Mouse (Mus musculus): ENCODE data around the gene Gm28036. TPM values are rescaled to one million over a fixed set of nuclear protein-coding genes. Genes with fewer than 3 reads are reported as not detected.
"Not testable (repeated sequence)": the region's sequence is repeated elsewhere in the genome, so short reads cannot be mapped to it uniquely, and the experiment has no call there.

Gm28036 gene
- polyA plus RNA-seq, 1 experiment from 2014 or later: 20.7 TPM

- H3K27me3 ChIP-seq (ENCODE audit: poor library complexity, severe bottlenecking): no peaks in the 10 kb centered on the region
- 94% methylated on average over 5 of the region's 5 CpGs for WGBS
- H3K4me3 ChIP-seq: no peak overlapping the region
- no peak for DNase-seq (ENCODE audit: extremely low spot score, low spot score)
- no peak overlapping the region for H3K27ac ChIP-seq
- H3K4me1 ChIP-seq: no peaks in the 10 kb centered on the region
- peaks cover 45% of the 10 kb centered on the region for H3K36me3 ChIP-seq (replicated peaks)
- H3K9me3 ChIP-seq: no peaks in the 10 kb centered on the region; the same call in 1 of the 2 replicates
Observed at GRCm38 (mm10) chr2:156123731-156124130, 3.2 kb downstream of the Gm28036 start.

GRCm38 (mm10) chr2:156119566-156119965, 7.3 kb downstream of the Gm28036 start:
- no peak overlapping the region for H3K27ac ChIP-seq
- H3K4me1 ChIP-seq: no peaks in the 10 kb centered on the region
- H3K36me3 ChIP-seq (replicated peaks): peaks cover 14% of the 10 kb centered on the region
- H3K4me3 ChIP-seq: no peak overlapping the region
- H3K27me3 ChIP-seq (ENCODE audit: poor library complexity, severe bottlenecking): no peaks in the 10 kb centered on the region
- no peak for DNase-seq (ENCODE audit: extremely low spot score, low spot score)
- no peaks in the 10 kb centered on the region; the same call in 1 of the 2 replicates for H3K9me3 ChIP-seq

DNA sequence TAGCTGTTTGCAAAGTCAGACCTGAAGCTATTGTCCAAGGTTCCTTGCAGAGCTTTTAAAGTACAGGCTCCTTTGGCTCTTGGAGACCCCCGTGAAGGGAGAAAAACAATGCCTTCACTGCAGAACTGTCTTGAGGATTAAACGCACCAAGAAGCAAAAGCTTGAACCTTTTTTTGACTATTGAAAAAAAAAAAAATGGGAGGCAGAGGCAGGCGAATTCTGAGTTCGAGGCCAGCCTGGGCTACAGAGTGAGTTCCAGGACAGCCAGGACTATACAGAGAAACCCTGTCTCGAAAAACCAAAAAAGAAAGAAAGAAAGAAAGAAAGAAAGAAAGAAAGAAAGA, 14.8 kb downstream of the Gm28036 start:
- H3K4me1 ChIP-seq: peaks cover 16% of the 10 kb centered on the region
- peaks cover 28% of the 10 kb centered on the region for H3K36me3 ChIP-seq (replicated peaks)
- DNase-seq (ENCODE audit: extremely low spot score, low spot score); H3K27me3 ChIP-seq (ENCODE audit: poor library complexity, severe bottlenecking); H3K9me3 ChIP-seq: not testable (repeated sequence)
- H3K27ac ChIP-seq: peak overlapping the region; percentile 99
- peak overlapping the region; percentile 98 for H3K4me3 ChIP-seq
- 26% methylated on average over 5 of the region's 5 CpGs for WGBS

- H3K36me3 ChIP-seq (replicated peaks): peaks cover 34% of the 10 kb centered on the region
- H3K27ac ChIP-seq: peak within 1 kb of the TSS; percentile 99
- peak within 1 kb of the TSS; percentile 98 for H3K4me3 ChIP-seq
- no peaks in the 10 kb centered on the region for H3K27me3 ChIP-seq (ENCODE audit: poor library complexity, severe bottlenecking)
- H3K9me3 ChIP-seq: no peaks in the 10 kb centered on the region
- H3K4me1 ChIP-seq: peaks cover 16% of the 10 kb centered on the region
- WGBS: under 1% methylated on average over 74 of the region's 74 CpGs
- peak; percentile 96 for DNase-seq (ENCODE audit: extremely low spot score, low spot score)
Observed at GRCm38 (mm10) chr2:156111358-156112079, 15.4 kb downstream of the Gm28036 start, which contains the start of the genes Cpne1 and Rbm12. Cpne1 (minus strand) TSS chr2:156111965. Rbm12 (minus strand) TSS chr2:156111978.

DNA sequence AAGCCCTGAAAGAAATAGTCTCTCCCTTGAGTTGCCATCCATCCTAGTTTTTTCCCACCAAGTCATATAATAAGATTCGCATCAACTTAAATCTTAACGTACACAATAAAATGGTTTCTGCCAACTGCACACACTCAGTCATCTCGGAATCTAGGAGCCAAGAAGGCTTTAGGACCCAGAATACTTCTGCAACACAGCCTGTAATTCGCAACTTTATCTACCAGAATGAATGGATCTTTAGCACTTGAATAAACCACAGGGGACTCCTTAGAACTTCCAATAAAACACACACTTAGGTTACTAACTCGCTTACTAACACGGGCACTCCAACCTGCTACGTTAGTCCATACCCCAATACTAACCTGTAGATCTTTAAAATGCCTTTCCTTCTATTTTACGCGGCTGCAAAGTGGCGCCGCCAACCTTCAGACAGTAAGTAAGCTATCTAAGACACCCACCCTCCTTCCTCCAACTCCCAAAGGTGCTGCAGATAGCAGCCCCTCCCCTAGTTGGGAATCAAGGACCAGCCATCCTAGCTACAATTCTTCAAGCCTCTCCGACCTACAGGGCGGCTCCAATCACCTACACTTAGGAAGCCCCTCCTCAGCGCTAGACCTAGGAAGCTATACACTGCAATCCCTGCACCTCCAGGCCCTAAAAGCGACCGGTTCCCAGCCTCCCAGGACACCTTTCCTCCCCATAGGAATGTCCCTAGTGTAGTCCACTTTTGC, 16.1 kb downstream of the Gm28036 start:
- Histone ChIP-seq H3K27ac (peak overlapping the region; percentile 99), H3K36me3 (replicated peaks) (peaks cover 41% of the 10 kb centered on the region), H3K4me1 (peaks cover 16% of the 10 kb centered on the region), H3K9me3 (no peaks in the 10 kb centered on the region), H3K4me3 (peak overlapping the region; percentile 98), H3K27me3 (ENCODE audit: poor library complexity, severe bottlenecking) (no peaks in the 10 kb centered on the region)
- peak; percentile 56 for DNase-seq (ENCODE audit: extremely low spot score, low spot score)
- 2% methylated on average over 16 of the region's 16 CpGs for WGBS

- Histone ChIP-seq H3K27ac (no peak overlapping the region), H3K27me3 (ENCODE audit: poor library complexity, severe bottlenecking) (no peaks in the 10 kb centered on the region), H3K4me1 (peaks cover 13% of the 10 kb centered on the region; the same call in 1 of the 2 replicates), H3K4me3 (no peak overlapping the region), H3K36me3 (replicated peaks) (peaks cover 62% of the 10 kb centered on the region), H3K9me3 (no peaks in the 10 kb centered on the region)
- no peak for DNase-seq (ENCODE audit: extremely low spot score, low spot score)
- 92% methylated on average over 5 of the region's 5 CpGs for WGBS
Observed at GRCm38 (mm10) chr2:156091926-156092325, 35.0 kb downstream of the Gm28036 start.

DNA sequence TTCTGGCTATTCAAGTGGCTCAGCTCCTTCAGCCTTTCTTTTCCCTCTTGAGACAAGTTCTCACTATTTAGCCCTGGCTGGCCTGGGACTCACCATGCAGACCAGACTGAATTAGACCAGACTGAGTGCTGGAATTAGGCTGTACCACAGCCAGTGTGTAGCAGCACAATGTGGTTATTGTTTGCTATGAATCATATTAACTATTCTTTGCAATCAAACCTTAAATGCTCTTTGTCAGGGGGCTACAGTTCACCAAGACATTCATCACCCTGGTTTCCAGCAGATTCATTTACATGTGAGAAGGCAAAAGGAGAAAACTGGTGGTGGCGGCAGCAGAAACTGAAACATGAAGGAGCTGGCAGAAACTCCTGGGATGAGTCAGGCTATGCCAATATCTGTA, 37.1 kb downstream of the Gm28036 start:
- Histone ChIP-seq H3K4me1 (peaks cover 13% of the 10 kb centered on the region; the same call in 1 of the 2 replicates), H3K27ac (no peak overlapping the region), H3K36me3 (replicated peaks) (peaks cover 45% of the 10 kb centered on the region), H3K27me3 (ENCODE audit: poor library complexity, severe bottlenecking) (no peaks in the 10 kb centered on the region), H3K9me3 (no peaks in the 10 kb centered on the region), H3K4me3 (no peak overlapping the region)
- WGBS: 88% methylated on average over 1 of the region's 1 CpGs
- DNase-seq (ENCODE audit: extremely low spot score, low spot score): no peak

DNA sequence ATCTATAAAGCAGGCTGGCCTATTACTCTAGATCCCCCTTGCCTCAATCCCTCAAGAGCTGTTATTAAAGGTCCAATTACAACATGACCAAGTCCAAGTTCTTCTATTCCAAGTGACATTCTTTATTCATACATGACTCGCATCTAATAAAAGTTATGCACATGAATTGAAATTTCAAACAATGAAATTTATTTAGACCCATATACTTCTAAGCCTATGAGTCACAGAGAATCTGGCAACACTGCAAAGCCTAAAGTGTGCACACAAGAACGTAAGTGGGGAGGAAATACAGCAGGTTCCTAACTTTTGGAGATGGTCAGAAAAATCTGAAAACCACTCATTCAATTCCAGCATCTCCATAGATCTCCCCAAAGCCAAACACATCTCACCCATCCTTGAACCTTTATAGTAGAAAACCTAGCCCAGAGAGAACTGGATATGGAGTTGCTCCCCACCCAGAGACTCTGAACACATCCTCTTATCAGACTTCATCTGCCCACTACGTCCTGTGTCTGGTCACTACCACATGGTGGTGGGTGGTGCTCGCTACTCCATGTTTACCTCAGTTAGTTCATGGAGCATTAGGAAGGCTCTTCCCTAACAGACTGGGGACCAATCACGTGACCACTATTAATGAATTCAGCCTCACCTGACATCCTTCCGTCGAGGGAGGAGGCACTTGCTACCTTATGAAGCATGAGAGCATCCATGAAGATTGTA, 39.3 kb downstream of the Gm28036 start:
- no peak for DNase-seq (ENCODE audit: extremely low spot score, low spot score)
- Histone ChIP-seq H3K9me3 (no peaks in the 10 kb centered on the region), H3K36me3 (replicated peaks) (peaks cover 40% of the 10 kb centered on the region), H3K27me3 (ENCODE audit: poor library complexity, severe bottlenecking) (no peaks in the 10 kb centered on the region), H3K4me1 (peaks cover 13% of the 10 kb centered on the region; the same call in 1 of the 2 replicates), H3K27ac (no peak overlapping the region), H3K4me3 (no peak overlapping the region)
- 89% methylated on average over 7 of the region's 7 CpGs for WGBS

- H3K4me3 ChIP-seq: no peak overlapping the region
- no peaks in the 10 kb centered on the region for H3K9me3 ChIP-seq
- WGBS: 90% methylated on average over 3 of the region's 3 CpGs
- H3K36me3 ChIP-seq (replicated peaks): peaks cover 37% of the 10 kb centered on the region
- no peak overlapping the region for H3K27ac ChIP-seq
- no peaks in the 10 kb centered on the region for H3K27me3 ChIP-seq (ENCODE audit: poor library complexity, severe bottlenecking)
- no peak for DNase-seq (ENCODE audit: extremely low spot score, low spot score)
- peaks cover 4% of the 10 kb centered on the region; the same call in 1 of the 2 replicates for H3K4me1 ChIP-seq
Observed at GRCm38 (mm10) chr2:156084541-156084940, 42.4 kb downstream of the Gm28036 start.

GRCm38 (mm10) chr2:156080391-156080790, 46.5 kb downstream of the Gm28036 start:
- H3K27me3 ChIP-seq (ENCODE audit: poor library complexity, severe bottlenecking): no peaks in the 10 kb centered on the region
- H3K9me3 ChIP-seq: no peaks in the 10 kb centered on the region
- DNase-seq (ENCODE audit: extremely low spot score, low spot score): no peak
- 90% methylated on average over 7 of the region's 7 CpGs for WGBS
- H3K36me3 ChIP-seq (replicated peaks): peaks cover 53% of the 10 kb centered on the region
- no peak overlapping the region for H3K27ac ChIP-seq
- 0 out of 2 replicates have a peak, but pooled peaks cover 3% of the 10 kb centered on the region for H3K4me1 ChIP-seq
- H3K4me3 ChIP-seq: no peak overlapping the region

GRCm38 (mm10) chr2:156079674-156080073, 47.2 kb downstream of the Gm28036 start:
- H3K27me3 ChIP-seq (ENCODE audit: poor library complexity, severe bottlenecking): no peaks in the 10 kb centered on the region
- H3K27ac ChIP-seq: no peak overlapping the region
- peaks cover 61% of the 10 kb centered on the region for H3K36me3 ChIP-seq (replicated peaks)
- H3K9me3 ChIP-seq: no peaks in the 10 kb centered on the region
- no peak for DNase-seq (ENCODE audit: extremely low spot score, low spot score)
- H3K4me1 ChIP-seq: 0 out of 2 replicates have a peak, but pooled peaks cover 3% of the 10 kb centered on the region
- H3K4me3 ChIP-seq: no peak overlapping the region
- WGBS: 77% methylated on average over 4 of the region's 4 CpGs

GRCm38 (mm10) chr2:156079183-156079560, 47.7 kb downstream of the Gm28036 start:
- Histone ChIP-seq H3K9me3 (no peaks in the 10 kb centered on the region), H3K27me3 (ENCODE audit: poor library complexity, severe bottlenecking) (no peaks in the 10 kb centered on the region), H3K4me3 (no peak overlapping the region), H3K36me3 (replicated peaks) (peaks cover 66% of the 10 kb centered on the region), H3K4me1 (0 out of 2 replicates have a peak, but pooled peaks cover 3% of the 10 kb centered on the region), H3K27ac (no peak overlapping the region)
- DNase-seq (ENCODE audit: extremely low spot score, low spot score): no peak
- WGBS: 91% methylated on average over 8 of the region's 8 CpGs
